Mouse (Mus musculus): Measurements from ENCODE around the gene Trim66.

Trim66 gene

DNA sequence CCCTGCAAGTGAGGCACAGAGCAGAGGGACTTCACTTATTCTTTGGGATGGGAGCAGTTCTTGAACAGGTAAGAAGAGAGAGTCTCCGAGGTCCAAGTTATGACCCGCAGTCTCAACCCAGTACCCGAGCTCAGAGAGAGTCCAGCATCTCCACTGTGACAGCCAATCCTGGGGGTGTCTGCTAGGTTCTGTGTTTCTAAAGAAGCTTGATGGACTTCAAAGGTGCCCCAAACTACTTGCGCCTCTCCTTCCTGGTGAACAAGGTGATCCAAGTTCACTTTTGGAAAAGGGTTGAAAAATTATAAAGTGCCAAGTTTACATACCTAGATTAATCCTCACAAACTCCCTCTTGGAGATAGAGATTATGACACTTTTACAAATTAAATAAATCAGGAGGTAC is at the start of gene Trim66:
Gene Trim66, minus strand, starts transcription at position 101 of the 400 bp plus-strand sequence.
- no peak for DNase-seq (ENCODE audit: low read depth)

DNA sequence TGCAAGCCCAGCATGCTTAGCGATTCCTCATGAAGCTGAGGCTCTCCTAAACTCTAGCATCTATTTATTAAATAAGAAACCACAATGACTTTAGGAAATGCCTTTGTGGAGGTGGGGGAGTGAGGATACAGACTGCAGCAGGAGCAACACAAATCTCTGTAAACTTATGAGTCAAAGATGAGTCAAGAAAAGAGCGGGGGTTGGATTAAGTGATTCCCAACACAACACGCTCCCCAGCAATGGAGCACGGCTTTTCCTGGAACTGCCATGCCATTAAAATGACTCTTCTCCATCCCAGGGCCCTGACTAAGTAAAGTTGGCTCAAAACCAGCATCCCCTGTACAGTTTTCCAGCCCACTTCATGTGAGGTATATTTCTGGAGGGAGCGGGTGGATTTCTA is 38.8 kb upstream of the Trim66 start:
- no peak for DNase-seq (ENCODE audit: low read depth)

DNA sequence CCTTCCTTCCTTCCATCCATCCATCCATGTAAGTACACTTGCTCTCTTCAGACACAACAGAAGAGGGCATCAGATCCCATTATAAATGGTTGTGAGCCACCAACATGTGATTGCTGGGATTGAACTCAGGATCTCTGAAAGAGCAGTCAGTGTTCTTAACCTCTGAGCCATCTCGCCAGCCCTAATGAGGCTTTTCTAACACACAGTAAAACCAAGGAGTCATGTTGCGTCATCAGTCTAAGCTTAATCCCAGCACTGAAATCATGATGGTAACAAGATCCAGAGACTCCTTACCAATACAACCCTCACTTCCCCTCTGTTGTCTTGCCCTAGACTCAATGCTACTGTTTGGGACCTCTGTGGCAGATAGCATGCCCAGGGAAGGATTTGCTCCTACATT is 38.3 kb upstream of the Trim66 start:
- DNase-seq (ENCODE audit: low read depth), result no peak

DNA sequence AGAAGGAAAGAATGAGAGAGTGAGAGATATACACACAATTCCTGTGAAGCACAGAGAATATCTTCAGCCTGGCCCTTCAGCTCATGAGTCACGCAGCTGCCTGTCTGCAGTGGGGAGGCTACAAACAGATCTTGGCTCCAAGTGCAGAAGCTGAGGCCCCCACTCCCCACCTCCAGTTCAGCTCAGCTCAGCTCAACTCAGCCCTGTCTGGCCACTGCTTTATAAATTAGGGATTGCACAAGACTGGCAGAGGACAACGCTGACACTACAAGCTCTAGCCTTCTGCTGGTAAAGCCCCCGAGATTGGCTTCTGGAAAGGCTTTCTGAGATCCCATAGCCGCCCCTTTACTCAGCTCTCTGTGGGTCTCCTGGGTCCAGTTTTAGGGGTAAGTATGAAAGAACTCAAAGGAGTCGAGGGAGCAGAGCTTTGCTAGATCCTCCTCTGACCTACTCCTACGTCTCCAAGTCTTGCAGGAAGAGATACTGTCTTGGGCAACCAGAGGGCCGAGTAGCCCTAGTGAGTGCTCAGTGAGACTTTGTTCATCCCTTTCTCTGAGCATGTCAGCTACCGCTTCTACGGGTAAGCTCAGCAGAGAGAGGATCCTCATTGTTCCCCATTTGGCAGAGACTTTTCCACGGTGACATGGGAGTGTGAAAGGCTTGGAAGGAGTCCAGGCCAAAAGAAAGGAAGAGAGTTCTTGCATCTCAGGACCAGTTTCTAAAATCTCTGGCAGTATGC is 37.5 kb upstream of the Trim66 start:
- no peak for DNase-seq (ENCODE audit: low read depth)

DNA sequence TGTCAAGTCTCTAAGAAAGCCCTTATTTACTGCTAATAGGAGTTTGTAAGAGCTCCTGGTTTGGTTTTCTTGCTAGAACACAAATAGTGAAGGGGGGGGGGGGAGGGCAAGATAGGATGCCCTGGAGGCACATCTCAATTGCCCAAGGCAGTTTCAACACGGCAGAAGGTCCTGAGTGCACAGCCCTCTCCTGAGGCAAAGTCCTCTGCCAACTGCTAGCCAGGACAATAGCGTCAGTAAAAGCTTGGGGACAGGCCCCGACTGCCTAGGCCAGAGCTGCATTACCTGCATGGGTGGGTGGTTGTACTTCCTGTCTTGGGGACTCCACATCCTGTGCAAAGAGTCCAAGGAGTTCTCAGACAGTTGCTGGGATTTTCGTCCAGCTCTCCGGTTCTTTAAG is 36.9 kb upstream of the Trim66 start:
- no peak for DNase-seq (ENCODE audit: low read depth)

DNA sequence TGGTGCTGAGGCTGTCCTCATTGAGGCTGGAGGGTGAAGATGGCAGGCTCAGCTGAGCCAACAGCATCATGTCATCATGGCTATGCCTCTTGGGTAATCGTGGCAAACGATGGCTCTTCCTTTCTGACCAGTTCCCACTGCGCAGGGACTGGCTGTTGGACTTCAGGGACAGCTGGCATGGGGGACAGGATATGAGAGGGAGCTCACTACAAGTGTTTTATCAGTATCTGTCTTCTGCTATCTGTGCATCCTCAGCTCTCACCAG is 34.4 kb upstream of the Trim66 start:
- no peak for DNase-seq (ENCODE audit: low read depth)

DNA sequence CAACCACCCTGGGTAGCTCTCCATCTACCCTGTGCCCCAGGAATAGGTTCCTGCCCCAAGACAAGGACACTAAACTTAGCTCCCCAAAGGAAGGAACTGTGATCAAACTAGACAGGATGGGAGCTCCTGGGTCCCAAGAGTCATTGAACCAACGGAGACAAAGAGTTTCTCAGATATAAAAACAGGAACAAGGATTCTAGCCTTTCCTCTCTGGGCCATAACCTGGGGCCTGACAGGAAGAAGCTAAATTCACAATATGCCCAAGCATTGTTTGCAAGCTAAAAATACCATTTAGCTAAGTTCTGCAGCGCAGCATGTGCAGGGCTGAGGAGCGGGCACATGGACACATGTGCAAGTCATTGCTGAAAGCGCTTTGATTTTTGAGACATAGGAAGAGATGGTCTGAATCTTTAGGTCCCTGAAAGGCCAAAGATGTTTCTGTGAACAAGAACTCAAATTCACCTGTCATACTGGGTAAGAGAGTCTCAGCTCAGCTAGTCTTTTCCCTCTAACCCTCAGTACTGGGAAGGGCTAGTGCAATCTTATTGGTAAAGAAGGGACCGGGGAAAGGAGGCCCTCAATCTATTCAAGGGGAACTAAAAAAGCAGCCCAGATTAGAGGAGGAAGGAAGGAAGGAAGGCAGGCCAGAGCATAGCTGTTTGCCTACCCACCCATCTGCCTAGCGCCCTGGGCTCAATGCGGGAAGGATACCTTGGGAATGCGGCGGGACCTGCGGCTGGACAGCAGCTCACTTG is 33.9 kb upstream of the Trim66 start:
- no peak for DNase-seq (ENCODE audit: low read depth)

DNA sequence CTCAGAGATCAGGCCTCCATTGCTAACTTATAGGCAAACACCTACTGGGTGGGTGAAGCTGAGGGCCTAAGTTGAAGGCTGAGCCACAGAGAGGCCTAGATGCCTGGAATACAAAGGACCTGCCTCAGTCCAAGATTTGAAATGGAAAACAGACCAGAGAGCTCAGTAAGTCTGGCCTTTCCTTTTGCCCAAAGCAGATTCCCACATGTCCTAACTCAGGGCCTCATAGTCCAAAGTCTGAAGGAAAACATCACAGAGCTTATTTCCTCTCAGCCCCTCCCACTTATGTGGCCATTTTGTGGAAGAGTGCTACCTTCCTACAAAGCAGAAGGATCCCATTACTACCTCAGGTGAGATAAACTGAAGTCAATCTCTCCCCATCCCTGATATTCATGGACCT is 33.0 kb upstream of the Trim66 start:
- no peak for DNase-seq (ENCODE audit: low read depth)

DNA sequence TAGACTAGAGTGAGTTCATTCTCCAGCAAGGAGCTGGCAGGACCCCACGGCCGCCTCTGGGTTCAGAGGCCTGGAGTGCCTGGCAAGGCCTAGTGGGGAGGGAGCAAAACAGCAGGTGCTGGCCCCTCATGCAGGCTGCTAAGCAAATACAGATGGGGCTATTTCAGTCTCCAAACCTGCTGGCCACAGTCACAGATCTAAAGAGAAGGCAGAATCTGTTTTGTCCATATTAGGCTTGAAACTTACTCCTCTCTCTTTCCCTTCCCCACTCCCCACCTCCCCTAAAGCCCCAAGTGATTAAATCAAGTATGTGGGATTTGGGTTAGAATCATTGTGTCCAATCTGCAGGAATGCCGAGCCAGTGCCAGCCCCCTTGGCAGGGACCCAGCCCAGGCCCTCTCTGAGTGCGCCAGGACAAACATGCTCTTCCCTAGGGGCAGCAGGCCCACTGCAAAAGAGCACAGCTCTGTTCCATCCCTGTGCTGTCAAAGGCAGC is 28.6 kb upstream of the Trim66 start:
- DNase-seq (ENCODE audit: low read depth), result no peak

DNA sequence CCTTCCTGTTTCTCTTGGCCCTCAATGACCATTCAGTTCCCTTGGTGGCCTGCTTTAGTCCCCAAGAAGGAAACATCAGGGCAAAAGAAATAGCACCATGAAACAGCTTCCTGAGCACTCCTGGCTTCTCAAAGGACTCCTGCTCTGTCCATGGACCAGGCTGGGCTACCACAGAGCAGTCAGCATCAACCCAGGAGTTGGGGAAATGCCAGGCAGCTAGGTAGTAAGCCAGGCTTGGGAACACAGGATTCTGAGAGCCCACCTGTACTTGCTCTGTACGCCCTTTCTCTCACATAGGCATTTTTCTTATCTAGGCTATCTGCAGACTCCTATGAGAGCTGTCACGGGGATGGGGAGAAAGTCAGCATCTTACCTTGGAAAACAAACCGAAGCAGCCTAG is 27.0 kb upstream of the Trim66 start:
- DNase-seq (ENCODE audit: low read depth), result no peak

DNA sequence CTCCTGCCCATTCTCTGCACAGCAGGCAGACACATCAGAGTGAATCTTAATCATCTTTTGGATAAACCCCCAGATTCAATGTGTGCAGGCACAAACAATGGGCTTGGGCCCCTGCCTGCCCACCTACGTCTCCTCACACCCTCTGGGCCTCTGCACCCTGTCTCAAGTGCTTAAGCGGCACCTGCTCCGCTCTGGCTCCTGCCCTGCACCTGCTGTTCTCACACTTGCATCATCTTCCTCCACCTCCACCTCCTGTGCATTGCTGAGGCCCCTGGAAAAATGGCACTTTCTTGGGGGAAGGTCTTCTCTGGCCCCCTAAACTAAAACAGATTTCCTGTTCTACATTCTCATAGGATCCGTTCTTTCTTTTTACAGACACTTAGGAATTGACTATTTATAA is 26.0 kb upstream of the Trim66 start:
- no peak for DNase-seq (ENCODE audit: low read depth)

DNA sequence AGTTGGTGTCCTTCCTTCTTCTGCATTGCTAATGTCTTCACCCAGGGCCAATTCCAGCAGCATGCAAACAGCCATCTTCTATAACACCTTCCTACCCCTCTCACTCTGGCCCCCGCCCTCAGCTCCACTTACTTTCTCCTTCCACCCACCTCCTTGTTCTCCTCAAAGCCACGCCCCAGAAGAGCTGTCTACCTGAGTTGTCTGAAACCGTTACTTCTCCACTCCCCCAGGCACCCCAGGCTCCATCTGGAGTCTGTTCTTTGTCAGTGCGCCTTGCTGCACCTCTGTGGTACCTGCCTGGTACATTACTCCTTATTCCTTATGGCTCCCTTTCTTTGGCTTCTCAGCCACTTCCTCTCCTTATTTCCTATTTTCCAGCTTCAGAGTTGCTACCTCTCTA is 25.2 kb upstream of the Trim66 start:
- DNase-seq (ENCODE audit: low read depth), result no peak

DNA sequence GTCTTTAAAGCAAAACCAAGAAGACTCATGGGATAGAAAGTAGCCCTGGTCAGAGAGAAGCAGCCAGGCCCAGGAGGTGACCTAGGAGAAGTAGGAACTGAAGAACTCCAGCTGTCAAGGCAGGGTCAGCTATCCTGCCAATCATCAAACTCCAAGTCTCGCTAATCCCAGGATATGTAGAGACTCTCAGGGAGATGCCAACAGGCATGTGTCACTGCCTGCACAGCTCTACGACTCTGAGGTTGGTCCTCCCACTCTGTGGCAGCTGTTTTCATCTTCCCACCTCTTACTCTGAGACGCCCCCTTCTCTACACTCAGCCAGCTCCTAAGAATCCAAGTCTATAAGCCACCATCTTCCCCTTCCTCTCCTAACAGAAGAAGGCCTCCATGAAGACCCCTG is 24.8 kb upstream of the Trim66 start:
- no peak for DNase-seq (ENCODE audit: low read depth)

DNA sequence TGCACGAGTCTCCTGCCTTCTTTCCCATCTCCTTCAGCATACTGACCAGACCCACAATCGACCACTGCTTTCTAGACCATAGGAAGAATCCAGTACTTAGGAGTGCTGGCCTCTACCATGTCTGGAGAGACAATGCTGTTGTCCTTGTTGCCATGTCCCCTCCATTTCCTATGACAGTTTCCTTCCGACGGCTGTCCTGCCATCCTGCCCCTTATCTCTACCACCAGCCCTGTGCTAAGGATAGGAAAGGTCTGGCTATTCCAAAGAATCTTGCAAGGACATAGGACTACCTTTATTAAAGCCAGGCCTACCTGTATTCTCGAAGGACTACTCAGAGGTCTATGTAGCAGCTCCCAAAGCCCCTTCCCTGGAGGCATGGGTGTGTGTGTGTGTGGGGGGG is 23.6 kb upstream of the Trim66 start:
- DNase-seq (ENCODE audit: low read depth), result no peak

DNA sequence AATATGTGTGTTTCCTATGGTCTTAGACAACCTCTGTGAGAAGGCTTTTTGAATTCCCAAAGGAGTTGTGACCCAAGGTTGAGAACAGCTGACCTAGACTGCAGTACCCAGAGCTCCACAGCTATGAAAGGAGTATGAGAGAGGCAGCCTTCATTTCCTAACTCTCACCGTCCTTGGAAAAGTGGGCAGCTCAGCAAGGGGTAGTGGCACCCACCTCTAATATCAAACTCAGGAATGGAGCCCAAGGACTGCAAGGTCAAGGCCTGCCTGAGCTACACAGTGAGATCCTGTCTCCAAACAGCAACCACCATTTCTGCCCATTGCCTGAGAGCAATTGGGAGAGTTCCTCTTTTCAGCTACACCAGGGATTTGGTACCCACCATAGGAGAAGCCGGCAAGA is 21.8 kb upstream of the Trim66 start:
- DNase-seq (ENCODE audit: low read depth), result no peak

DNA sequence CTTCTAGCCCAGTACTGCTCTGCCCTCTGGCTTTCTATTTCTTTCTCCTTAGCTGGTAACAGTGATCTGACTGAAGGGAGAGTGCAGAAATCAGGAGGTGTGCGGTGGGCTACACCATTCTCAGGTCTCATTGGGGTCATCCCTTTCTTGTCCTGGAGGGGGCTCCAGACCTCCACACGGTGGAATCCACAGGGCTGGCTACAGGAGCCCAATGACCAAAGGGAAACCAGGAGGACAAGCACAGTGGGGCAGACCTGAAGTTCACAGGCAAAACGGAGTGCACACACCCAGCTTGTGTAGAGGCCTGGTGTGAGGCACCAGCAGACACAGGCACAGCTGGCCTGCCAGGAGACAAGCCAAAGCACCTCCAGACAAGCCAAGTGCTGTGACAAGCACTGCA is 20.4 kb upstream of the Trim66 start:
- no peak for DNase-seq (ENCODE audit: low read depth)

DNA sequence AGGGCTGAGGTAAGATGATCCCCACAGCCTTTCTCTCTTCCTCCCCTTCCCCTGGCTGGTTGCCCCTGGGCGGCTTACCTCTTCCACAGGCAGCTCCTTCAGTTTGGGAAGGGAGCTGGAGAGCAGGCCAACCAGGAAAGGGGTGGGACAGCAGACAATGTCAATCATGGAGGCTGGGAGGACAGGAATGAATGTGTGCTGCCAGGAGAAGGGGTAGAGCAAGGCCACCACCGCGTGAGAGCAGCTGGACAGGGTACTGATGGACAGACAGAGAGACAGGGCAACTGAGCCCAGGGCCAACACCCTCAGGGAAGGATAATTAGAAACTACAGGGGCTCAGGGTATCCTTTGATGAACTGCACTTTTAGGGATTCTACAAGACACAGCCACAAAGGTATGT is 19.6 kb upstream of the Trim66 start:
- DNase-seq (ENCODE audit: low read depth), result no peak

DNA sequence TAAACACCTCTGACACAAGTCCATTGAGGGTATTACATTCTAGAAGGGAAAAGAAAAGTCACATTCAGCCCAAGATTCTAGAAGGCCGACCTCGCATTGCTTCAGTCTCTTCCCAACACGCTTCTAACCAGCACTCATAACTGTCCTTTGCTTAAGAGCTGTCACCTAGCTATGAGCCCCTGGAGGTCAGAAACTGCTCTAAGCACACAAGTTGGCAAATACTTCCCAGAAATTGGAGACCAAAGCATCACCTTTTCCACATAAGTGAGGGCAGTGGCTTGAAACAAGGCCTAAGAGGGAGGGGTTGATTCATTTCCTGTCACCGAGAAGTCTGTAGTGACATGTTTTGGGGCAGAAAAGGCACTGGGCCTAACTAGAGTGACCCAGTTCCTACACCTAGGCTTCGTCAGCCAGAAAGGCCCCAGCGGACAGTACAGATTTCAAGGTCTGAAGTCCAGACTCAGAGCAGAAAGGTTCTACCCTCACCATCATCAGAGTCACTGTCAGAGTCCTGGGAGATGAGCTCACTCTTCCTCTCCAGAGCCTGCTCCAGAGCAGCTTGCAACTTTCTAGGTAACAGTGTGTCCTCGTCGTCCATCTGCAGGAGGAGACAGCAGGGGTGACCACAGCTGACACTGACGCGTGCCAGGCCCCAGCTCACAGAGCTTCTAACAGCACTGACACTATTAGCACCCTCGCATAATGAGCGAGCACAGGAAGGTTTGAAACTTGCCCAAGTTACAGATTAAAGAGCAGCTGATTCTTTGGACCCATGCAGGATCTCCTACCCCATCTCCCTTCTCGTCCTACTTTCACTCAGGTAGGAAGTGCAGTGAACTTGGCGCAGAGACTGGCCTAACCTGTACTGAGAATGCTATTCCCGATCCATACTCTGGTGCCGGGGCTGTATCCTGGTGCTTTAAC is 18.1 kb upstream of the Trim66 start:
- no peak for DNase-seq (ENCODE audit: low read depth)

DNA sequence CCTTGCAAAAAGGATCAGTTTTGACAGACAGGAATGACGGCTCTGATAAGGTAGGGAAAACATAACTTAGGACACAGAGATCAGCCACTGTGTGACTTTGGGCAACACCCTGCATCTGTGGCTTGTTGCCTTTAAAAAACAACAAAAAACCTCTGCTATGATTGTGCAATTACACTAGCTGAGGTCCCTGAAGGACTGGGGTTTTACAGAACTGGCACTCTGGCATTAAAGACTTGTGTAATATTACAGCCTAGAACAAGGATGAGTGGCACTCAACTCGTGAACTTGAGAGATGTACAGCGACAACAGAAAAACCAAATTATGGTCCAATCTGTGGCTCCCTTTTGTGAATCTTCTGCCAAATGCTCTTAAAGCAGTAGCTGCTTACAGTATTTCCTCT is 16.8 kb upstream of the Trim66 start:
- peak; percentile 47 for DNase-seq (ENCODE audit: low read depth)

DNA sequence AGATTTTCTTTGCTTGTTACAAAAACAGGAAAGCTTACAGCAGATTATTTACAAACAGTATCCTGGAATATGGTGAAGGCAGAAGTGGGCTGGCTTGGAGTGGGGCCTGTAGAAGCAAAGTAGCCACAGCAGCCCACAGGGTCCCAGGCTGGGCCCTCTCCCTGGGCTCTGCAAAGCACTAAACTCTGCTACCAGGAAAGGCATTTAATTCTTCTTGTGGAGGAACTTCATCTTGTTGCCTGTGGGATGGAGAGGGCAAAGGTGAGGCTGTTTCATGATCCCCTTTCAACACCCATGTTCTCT is 16.5 kb upstream of the Trim66 start:
- no peak for DNase-seq (ENCODE audit: low read depth)

DNA sequence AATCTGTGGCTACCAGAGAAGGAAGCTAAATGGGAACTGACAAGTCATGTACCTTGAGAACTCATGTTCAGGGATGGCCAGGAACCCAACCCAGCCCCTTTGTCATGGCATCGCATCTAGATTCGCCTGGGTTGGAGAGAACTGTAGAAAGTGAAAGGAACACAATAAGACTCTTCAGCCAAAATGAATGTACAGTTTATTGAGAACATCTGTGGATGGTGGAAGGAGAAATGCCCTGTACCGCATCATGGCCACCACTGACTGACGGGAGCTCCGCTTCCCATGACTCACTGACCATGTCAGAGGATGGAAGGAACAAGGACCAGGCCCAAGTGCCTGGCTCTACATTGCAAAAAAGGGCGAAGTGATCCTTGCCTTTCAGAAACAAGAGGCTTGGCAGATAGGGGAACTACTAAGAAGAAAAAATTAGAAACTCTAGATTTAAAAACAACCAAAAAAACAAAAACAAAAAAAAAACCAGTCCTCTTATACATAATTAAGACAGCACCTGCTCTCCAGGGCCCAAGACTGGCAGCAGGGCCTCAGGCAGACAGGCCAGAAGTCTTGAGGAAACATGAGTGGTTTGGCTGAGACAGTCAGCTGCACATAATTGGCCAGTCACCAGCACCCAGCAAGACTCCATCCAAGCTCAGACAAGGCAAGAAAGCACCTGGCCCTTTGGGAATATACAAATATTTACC is 16.0 kb upstream of the Trim66 start:
- peak; percentile 54 for DNase-seq (ENCODE audit: low read depth)

DNA sequence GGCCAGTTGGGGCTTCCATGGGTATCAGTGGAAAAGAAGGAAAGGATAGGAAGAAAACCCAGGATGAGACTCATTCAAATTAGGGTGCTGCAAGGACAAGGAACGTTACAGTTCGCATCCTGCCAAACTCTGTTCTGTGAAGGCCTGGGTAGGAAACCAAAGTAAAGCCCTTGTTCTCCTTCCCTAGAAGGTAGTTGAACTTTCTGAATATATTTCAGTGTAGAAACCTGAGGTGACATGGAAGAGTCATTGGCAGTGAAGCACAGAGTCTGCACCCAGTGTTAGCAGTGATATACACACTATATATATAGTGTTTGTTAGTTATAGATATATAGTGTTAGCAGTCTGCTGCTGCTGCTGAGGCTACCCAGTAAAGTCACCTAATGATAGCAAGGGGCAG is 15.4 kb upstream of the Trim66 start:
- no peak for DNase-seq (ENCODE audit: low read depth)
